ENCODE assay signal across 17 mouse cellular contexts in the genomic region with DNA sequence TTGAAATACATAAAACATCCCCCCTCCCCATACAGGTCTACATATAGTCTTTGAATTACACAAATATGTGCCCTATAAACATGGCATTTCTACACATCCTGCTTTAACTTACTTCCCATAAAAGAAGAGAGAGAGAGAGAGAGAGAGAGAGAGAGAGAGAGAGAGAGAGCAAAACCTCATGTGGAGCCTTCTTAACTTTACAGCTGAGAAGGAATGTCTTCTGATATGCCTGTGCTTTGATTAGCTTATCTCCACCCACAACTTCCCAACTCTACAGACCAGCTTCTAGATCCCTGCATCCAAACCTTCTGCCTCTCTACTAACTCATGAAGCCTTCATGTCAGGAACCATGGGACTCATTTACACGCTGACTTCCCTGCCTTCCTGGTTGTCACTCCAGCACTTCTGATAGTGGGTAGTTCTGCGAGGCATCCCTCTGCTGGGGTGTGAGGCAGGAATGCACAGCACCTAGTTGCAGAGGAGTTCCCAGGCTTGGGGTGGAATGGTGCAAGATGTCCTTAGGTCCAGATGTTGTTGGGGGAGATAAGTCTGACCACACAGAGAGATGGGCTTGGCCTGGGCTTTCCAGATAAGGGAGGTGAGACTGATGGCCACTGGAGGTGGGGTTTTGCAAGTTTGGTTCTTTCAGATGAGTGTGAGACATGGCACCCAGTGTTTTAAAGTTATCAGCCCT.
A peak's percentile ranks its signal among the peaks of the same experiment; 100 is the strongest.
DNase-seq lines count a peak whose midpoint lies in the region; ATAC-seq and TF ChIP-seq lines count a peak whose summit lies in the region.
"Had no signal": no experiment of that assay in that cellular context is flagged by ENCODE, and none has a peak within 500 bp of the region (broad histone marks: within the 10 kb centered on the region; RNA-seq: fewer than 3 reads in every experiment).

No protein-coding gene starts in this region.

- 0 out of 2 replicates have a peak, but pooled peaks have one; percentile 49 for ATAC-seq in forebrain, embryonic 11.5 days (replicated peaks; ENCODE audit: low FRiP score)
- ATAC-seq in forebrain, embryonic 14.5 days = no peak
- peak; percentile 87 for ATAC-seq in liver, embryonic 13.5 days (ENCODE audit: low read depth)
- ATAC-seq in forebrain, embryonic 13.5 days = no peak
- ATAC-seq in lung, postnatal 0 days = no peak
- ATAC-seq: forebrain, embryonic 15.5 days; Patski had no signal

- no peak overlapping the region for H3K4me2 ChIP-seq in forebrain, embryonic 11.5 days (ENCODE audit: low read depth, low read length, severe bottlenecking)
- no peak overlapping the region for H3K4me2 ChIP-seq in forebrain, embryonic 14.5 days (ENCODE audit: low read length)
- H3K4me2 ChIP-seq in liver, embryonic 13.5 days = peak overlapping the region; percentile 47
- H3K4me2 ChIP-seq in forebrain, embryonic 13.5 days = no peak overlapping the region
- H3K4me2 ChIP-seq in lung, postnatal 0 days (replicated peaks; ENCODE audit: low read depth, low read length) = no peak overlapping the region
- H3K4me2 ChIP-seq: forebrain, embryonic 15.5 days; neural tube, embryonic 13.5 days had no signal

- no peak overlapping the region for H3K9ac ChIP-seq in forebrain, embryonic 11.5 days (ENCODE audit: low read length)
- no peak overlapping the region for H3K9ac ChIP-seq in forebrain, embryonic 14.5 days (ENCODE audit: low read length)
- no peak overlapping the region for H3K9ac ChIP-seq in liver, embryonic 13.5 days
- no peak overlapping the region for H3K9ac ChIP-seq in forebrain, embryonic 13.5 days
- H3K9ac ChIP-seq in lung, postnatal 0 days (replicated peaks; ENCODE audit: low read depth) = no peak overlapping the region
- H3K9ac ChIP-seq: forebrain, embryonic 15.5 days; neural tube, embryonic 13.5 days had no signal

- H3K27me3 ChIP-seq in forebrain, embryonic 11.5 days (ENCODE audit: control insufficient read depth, insufficient read depth, low read length) = no peaks in the 10 kb centered on the region
- no peaks in the 10 kb centered on the region for H3K27me3 ChIP-seq in forebrain, embryonic 14.5 days (replicated peaks; ENCODE audit: control insufficient read depth, insufficient read depth, low read length)
- no peaks in the 10 kb centered on the region for H3K27me3 ChIP-seq in liver, embryonic 13.5 days
- H3K27me3 ChIP-seq in forebrain, embryonic 13.5 days = no peaks in the 10 kb centered on the region
- H3K27me3 ChIP-seq in lung, postnatal 0 days (replicated peaks; ENCODE audit: insufficient read depth, low read length) = no peaks in the 10 kb centered on the region
- H3K27me3 ChIP-seq: CH12.LX; forebrain, embryonic 15.5 days; neural tube, embryonic 13.5 days; Patski had no signal

- no peaks in the 10 kb centered on the region for H3K4me1 ChIP-seq in forebrain, embryonic 11.5 days (replicated peaks; ENCODE audit: control insufficient read depth, insufficient read depth, low read length)
- no peaks in the 10 kb centered on the region for H3K4me1 ChIP-seq in forebrain, embryonic 14.5 days (ENCODE audit: control insufficient read depth, insufficient read depth, low read length)
- peaks cover 81% of the 10 kb centered on the region for H3K4me1 ChIP-seq in liver, embryonic 13.5 days (replicated peaks)
- H3K4me1 ChIP-seq in forebrain, embryonic 13.5 days = no peaks in the 10 kb centered on the region
- H3K4me1 ChIP-seq in lung, postnatal 0 days (ENCODE audit: insufficient read depth, low read depth, low read length) = no peaks in the 10 kb centered on the region
- H3K4me1 ChIP-seq: forebrain, embryonic 15.5 days; neural tube, embryonic 13.5 days had no signal

- no peak overlapping the region for H3K4me3 ChIP-seq in forebrain, embryonic 11.5 days (ENCODE audit: low read depth, low read length)
- H3K4me3 ChIP-seq in forebrain, embryonic 14.5 days (ENCODE audit: low read depth, low read length) = no peak overlapping the region
- H3K4me3 ChIP-seq in liver, embryonic 13.5 days (replicated peaks) = peak overlapping the region; percentile 4; the same call in 1 of the 2 replicates
- H3K4me3 ChIP-seq in forebrain, embryonic 13.5 days = no peak overlapping the region
- no peak overlapping the region for H3K4me3 ChIP-seq in lung, postnatal 0 days (ENCODE audit: low read depth, low read length)
- H3K4me3 ChIP-seq: forebrain, embryonic 15.5 days; heart, adult 2 months; neural tube, embryonic 13.5 days had no signal

- no peak for TF ChIP-seq CTCF in lung, postnatal 0 days (IDR thresholded peaks at IDR 0.05)

- no peaks in the 10 kb centered on the region for H3K36me3 ChIP-seq in forebrain, embryonic 11.5 days (ENCODE audit: control insufficient read depth, insufficient read depth, low read length)
- no peaks in the 10 kb centered on the region for H3K36me3 ChIP-seq in forebrain, embryonic 14.5 days (ENCODE audit: control insufficient read depth, insufficient read depth, low read length)
- no peaks in the 10 kb centered on the region for H3K36me3 ChIP-seq in liver, embryonic 13.5 days
- no peaks in the 10 kb centered on the region for H3K36me3 ChIP-seq in forebrain, embryonic 13.5 days (ENCODE audit: poor library complexity, severe bottlenecking)
- H3K36me3 ChIP-seq in lung, postnatal 0 days (ENCODE audit: insufficient read depth, low read length) = no peaks in the 10 kb centered on the region
- H3K36me3 ChIP-seq: forebrain, embryonic 15.5 days; neural tube, embryonic 13.5 days had no signal

- TF ChIP-seq EP300 in lung, postnatal 0 days (IDR thresholded peaks at IDR 0.05) = no peak

- no peak for DNase-seq in forebrain, embryonic 11.5 days (ENCODE audit: low spot score)
- DNase-seq in forebrain, embryonic 14.5 days (ENCODE audit: low spot score) = no peak
- peak; percentile 6 for DNase-seq in spleen, adult 12 weeks (ENCODE audit: low spot score)
- no peak for DNase-seq in spleen, postnatal 14 days (ENCODE audit: low spot score in 2 of 2)
- DNase-seq in liver, embryonic 13.5 days = peak; percentile 61
- DNase-seq in layer of hippocampus, postnatal 25 days (ENCODE audit: extremely low spot score in 1 of 2, low spot score in 1 of 2) = no peak
- DNase-seq in lung, postnatal 0 days (ENCODE audit: low spot score) = no peak
- DNase-seq: heart, adult 2 months; kidney, adult 18-20 months; kidney, postnatal 36 days; lung, adult 18-20 months had no signal

- no peak overlapping the region for H3K27ac ChIP-seq in forebrain, embryonic 11.5 days (ENCODE audit: low read depth, low read length)
- no peak overlapping the region for H3K27ac ChIP-seq in forebrain, embryonic 14.5 days (ENCODE audit: low read depth, low read length)
- peak overlapping the region; percentile 81 for H3K27ac ChIP-seq in liver, embryonic 13.5 days
- H3K27ac ChIP-seq in forebrain, embryonic 13.5 days = no peak overlapping the region
- no peak overlapping the region for H3K27ac ChIP-seq in lung, postnatal 0 days (ENCODE audit: low read length)
- H3K27ac ChIP-seq: forebrain, embryonic 15.5 days; heart, adult 2 months; macrophage; neural tube, embryonic 13.5 days had no signal

- 79% methylated on average over 2 of the region's 2 CpGs for WGBS in forebrain, embryonic 11.5 days
- 79% methylated on average over 2 of the region's 2 CpGs for WGBS in forebrain, embryonic 14.5 days
- WGBS in liver, embryonic 13.5 days (ENCODE audit: insufficient replicate concordance) = 20% methylated on average over 2 of the region's 2 CpGs
- 94% methylated on average over 2 of the region's 2 CpGs for WGBS in forebrain, embryonic 13.5 days
- WGBS in lung, postnatal 0 days = 37% methylated on average over 2 of the region's 2 CpGs

- H3K9me3 ChIP-seq in forebrain, embryonic 11.5 days (ENCODE audit: control insufficient read depth, low read length) = no peaks in the 10 kb centered on the region
- no peaks in the 10 kb centered on the region for H3K9me3 ChIP-seq in forebrain, embryonic 14.5 days (replicated peaks; ENCODE audit: control insufficient read depth, low read length)
- no peaks in the 10 kb centered on the region for H3K9me3 ChIP-seq in liver, embryonic 13.5 days (replicated peaks)
- no peaks in the 10 kb centered on the region for H3K9me3 ChIP-seq in forebrain, embryonic 13.5 days (replicated peaks)
- H3K9me3 ChIP-seq in lung, postnatal 0 days (ENCODE audit: low read length) = no peaks in the 10 kb centered on the region
- H3K9me3 ChIP-seq: forebrain, embryonic 15.5 days; neural tube, embryonic 13.5 days had no signal

Comparison
In these comparisons a context has a peak if more than half of its experiments do, and no peak if none do; other contexts are left out.
1. ATAC-seq: peak in forebrain, embryonic 11.5 days (single experiment) and liver, embryonic 13.5 days (single experiment); none in forebrain, embryonic 14.5 days (single experiment), forebrain, embryonic 13.5 days (single experiment) and lung, postnatal 0 days (single experiment).
2. DNase-seq: peak in spleen, adult 12 weeks (single experiment) and liver, embryonic 13.5 days (single experiment); none in forebrain, embryonic 11.5 days (single experiment), forebrain, embryonic 14.5 days (single experiment), spleen, postnatal 14 days (0 of 2), layer of hippocampus, postnatal 25 days (0 of 2) and lung, postnatal 0 days (single experiment).